In genomic region chr8:10640176-10640810, GRCm38 (mm10) we compare ENCODE assay signal across 16 mouse cellular contexts.
A peak's percentile ranks its signal among the peaks of the same experiment; 100 is the strongest.
DNase-seq lines count a peak whose midpoint lies in the region; ATAC-seq and TF ChIP-seq lines count a peak whose summit lies in the region.
"Had no signal": no experiment of that assay in that cellular context is flagged by ENCODE, and none has a peak within 500 bp of the region (broad histone marks: within the 10 kb centered on the region; RNA-seq: fewer than 3 reads in every experiment).

No protein-coding gene starts in this region.

- no peak for TF ChIP-seq EP300 in heart, postnatal 0 days (IDR thresholded peaks at IDR 0.05; ENCODE audit: low read depth)

- no peaks in the 10 kb centered on the region for H3K27me3 ChIP-seq in heart, embryonic 10.5 days (ENCODE audit: insufficient read depth, poor library complexity, severe bottlenecking)
- no peaks in the 10 kb centered on the region for H3K27me3 ChIP-seq in G1E (ENCODE audit: insufficient read depth, low read length)
- H3K27me3 ChIP-seq in heart, postnatal 0 days (ENCODE audit: control insufficient read depth, insufficient read depth, low read length), result no peaks in the 10 kb centered on the region
- no peaks in the 10 kb centered on the region for H3K27me3 ChIP-seq in liver, embryonic 16.5 days (ENCODE audit: control insufficient read depth, insufficient read depth, low read depth, low read length)
- H3K27me3 ChIP-seq: hindbrain, embryonic 15.5 days had no signal

- peaks cover 52% of the 10 kb centered on the region for H3K4me1 ChIP-seq in heart, embryonic 10.5 days
- peaks cover 69% of the 10 kb centered on the region for H3K4me1 ChIP-seq in G1E (ENCODE audit: insufficient read depth, low read depth, low read length)
- H3K4me1 ChIP-seq in heart, postnatal 0 days (ENCODE audit: control insufficient read depth, insufficient read depth), result peaks cover 42% of the 10 kb centered on the region
- peaks cover 20% of the 10 kb centered on the region for H3K4me1 ChIP-seq in liver, embryonic 16.5 days (ENCODE audit: control insufficient read depth, low read depth, low read length)

- DNase-seq in heart, embryonic 10.5 days (ENCODE audit: low spot score), result peak; percentile 87
- DNase-seq in heart, postnatal 36 days, result no peak
- DNase-seq in G1E (ENCODE audit: low spot score), result no peak
- no peak for DNase-seq in heart, postnatal 0 days (ENCODE audit: low spot score)
- DNase-seq in adrenal gland, postnatal 4 days (ENCODE audit: low spot score in 2 of 2), result no peak
- no peak for DNase-seq in left cerebral cortex, postnatal 36 days (ENCODE audit: low spot score in 2 of 2)
- DNase-seq: B cell, adult 2 months; cerebellum, adult 9-11 months; kidney, postnatal 4 days; layer of hippocampus, adult 9-11 months; lung, adult 2 months; thymus, adult 2 months had no signal

- TF ChIP-seq CTCF in G1E (IDR thresholded peaks at IDR 0.05; ENCODE audit: low read depth, low read length), result no peak
- TF ChIP-seq CTCF in heart, postnatal 0 days (IDR thresholded peaks at IDR 0.05; ENCODE audit: low read depth), result no peak

- H3K9me3 ChIP-seq in heart, embryonic 10.5 days, result no peaks in the 10 kb centered on the region
- H3K9me3 ChIP-seq in G1E (replicated peaks), result no peaks in the 10 kb centered on the region
- H3K9me3 ChIP-seq in heart, postnatal 0 days (replicated peaks; ENCODE audit: control insufficient read depth, low read length), result no peaks in the 10 kb centered on the region
- no peaks in the 10 kb centered on the region for H3K9me3 ChIP-seq in liver, embryonic 16.5 days (replicated peaks; ENCODE audit: control insufficient read depth, low read length)
- H3K9me3 ChIP-seq: hindbrain, embryonic 15.5 days; kidney, embryonic 15.5 days had no signal

- no peaks in the 10 kb centered on the region for H3K36me3 ChIP-seq in heart, embryonic 10.5 days
- H3K36me3 ChIP-seq in G1E (replicated peaks), result no peaks in the 10 kb centered on the region
- H3K36me3 ChIP-seq in heart, postnatal 0 days (replicated peaks; ENCODE audit: control insufficient read depth, insufficient read depth, low read length), result no peaks in the 10 kb centered on the region
- no peaks in the 10 kb centered on the region for H3K36me3 ChIP-seq in liver, embryonic 16.5 days (ENCODE audit: control insufficient read depth, insufficient read depth)
- H3K36me3 ChIP-seq: hindbrain, embryonic 15.5 days; kidney, embryonic 15.5 days had no signal

- peak overlapping the region; percentile 56; the same call in 1 of the 2 replicates for H3K27ac ChIP-seq in heart, embryonic 10.5 days
- H3K27ac ChIP-seq in heart, postnatal 0 days (ENCODE audit: low read depth), result no peak overlapping the region
- peak overlapping the region; percentile 41; the same call in 1 of the 2 replicates for H3K27ac ChIP-seq in liver, embryonic 16.5 days (ENCODE audit: low read length)
- H3K27ac ChIP-seq: hindbrain, embryonic 15.5 days; kidney, embryonic 15.5 days had no signal

- WGBS in heart, embryonic 10.5 days, result 27% methylated on average over 9 of the region's 9 CpGs
- 27% methylated on average over 9 of the region's 9 CpGs for WGBS in heart, postnatal 0 days
- WGBS in liver, embryonic 16.5 days (ENCODE audit: insufficient replicate concordance), result 44% methylated on average over 9 of the region's 9 CpGs

- no peak overlapping the region for H3K4me2 ChIP-seq in heart, postnatal 0 days (ENCODE audit: low read depth, low read length)
- H3K4me2 ChIP-seq in liver, embryonic 16.5 days (ENCODE audit: low read depth, low read length), result peak overlapping the region; percentile 25
- H3K4me2 ChIP-seq: hindbrain, embryonic 15.5 days; kidney, embryonic 15.5 days had no signal

- intact Hi-C loops in heart, postnatal 36 days (cut with DNase I), result loop anchor here (5.0 kb wide), 1 partner anchor 532 kb away; no protein-coding TSS in a partner anchor
- intact Hi-C loops in left cerebral cortex, postnatal 36 days (cut with DNase I), result no loop called here

- no peak overlapping the region for H3K4me3 ChIP-seq in heart, embryonic 10.5 days
- H3K4me3 ChIP-seq in G1E (ENCODE audit: low read depth, low read length), result peak overlapping the region; percentile 5; the same call in 1 of the 2 replicates
- H3K4me3 ChIP-seq in heart, postnatal 0 days (ENCODE audit: low read depth, low read length), result no peak overlapping the region
- no peak overlapping the region for H3K4me3 ChIP-seq in liver, embryonic 16.5 days (ENCODE audit: low read depth, low read length)
- H3K4me3 ChIP-seq: hindbrain, embryonic 15.5 days; kidney, embryonic 15.5 days had no signal

- no peak overlapping the region for H3K9ac ChIP-seq in heart, postnatal 0 days (replicated peaks; ENCODE audit: low read depth, low read length)
- H3K9ac ChIP-seq in liver, embryonic 16.5 days (ENCODE audit: low read depth, low read length), result no peak overlapping the region
- H3K9ac ChIP-seq: hindbrain, embryonic 15.5 days; kidney, embryonic 15.5 days had no signal

- ATAC-seq in G1E (ENCODE audit: extremely low read depth, insufficient number of reproducible peaks, low FRiP score, poor library complexity, severe bottlenecking), result no peak
- peak; percentile 42; the same call in 1 of the 2 replicates for ATAC-seq in heart, postnatal 0 days (ENCODE audit: insufficient read depth, low read depth)
- ATAC-seq in liver, embryonic 16.5 days (ENCODE audit: low read depth), result 0 out of 2 replicates have a peak, but pooled peaks have one; percentile 33
- ATAC-seq: intestine, embryonic 16.5 days had no signal
